Mouse (Mus musculus) CH12.LX (cell line): ENCODE data around the gene Bmpr2. TPM values are rescaled to one million over a fixed set of nuclear protein-coding genes. Genes with fewer than 3 reads are reported as not detected.

Experiments
- DNase-seq: peaks from one replicate; pipeline ENCODE4 v3.0.0-alpha.2; 2013; ENCODE audit errors: extremely low read depth
- H3K27ac ChIP-seq: 2 replicates; pipeline ENCODE4 v1.5.1; 2012; ENCODE audit warnings: low read depth, mild to moderate bottlenecking, control low read depth, moderate library complexity; ENCODE audit not compliant: insufficient read depth
- H3K27me3 ChIP-seq: replicated peaks from 2 replicates; pipeline ENCODE3; 2012; ENCODE audit warnings: inconsistent platforms
- H3K36me3 ChIP-seq, 2 experiments: replicated peaks in 1 of 2; 2 replicates each; pipeline versions ENCODE3 to v1.6.1; 2012; ENCODE audit warnings: inconsistent platforms in 1 of 2, low read length in 1 of 2, mild to moderate bottlenecking in 1 of 2, mixed read lengths in 1 of 2, moderate library complexity in 1 of 2; ENCODE audit not compliant: control insufficient read depth in 1 of 2, insufficient read depth in 1 of 2
- H3K4me1 ChIP-seq, 2 experiments: 2 replicates each; pipeline ENCODE4 v1.6.1; 2012; ENCODE audit warnings: inconsistent platforms in 1 of 2, moderate library complexity in 1 of 2; ENCODE audit not compliant: insufficient read depth in 2 of 2, control insufficient read depth in 1 of 2
- H3K4me2 ChIP-seq: 2 replicates; pipeline ENCODE4 v1.6.1; 2012; ENCODE audit warnings: low read depth, mild to moderate bottlenecking, control low read depth; ENCODE audit not compliant: poor library complexity, insufficient read depth, severe bottlenecking
- H3K4me3 ChIP-seq, 3 experiments: fragments of 150-350 bp in 1 of 3; sonication (generic) in 1 of 3; replicated peaks in 1 of 3; 2 replicates each; pipeline versions ENCODE3 to v1.5.1; 2011 to 2012; ENCODE audit warnings: low read depth in 2 of 3, low read length in 2 of 3, mild to moderate bottlenecking in 2 of 3, moderate library complexity in 2 of 3, control low read depth in 1 of 3, improper control_type of control experiment in 1 of 3, inconsistent platforms in 1 of 3, mixed read lengths in 1 of 3; ENCODE audit not compliant: poor library complexity in 1 of 3
- H3K79me2 ChIP-seq: replicated peaks from 2 replicates; pipeline ENCODE4 v1.6.1; 2012; ENCODE audit warnings: mild to moderate bottlenecking, moderate library complexity; ENCODE audit not compliant: control insufficient read depth, poor library complexity, insufficient read depth, severe bottlenecking; ENCODE audit errors: extremely low read depth
- H3K9ac ChIP-seq: 2 replicates; pipeline ENCODE4 v1.6.1; 2012; ENCODE audit warnings: low read depth, mild to moderate bottlenecking, control low read depth, moderate library complexity; ENCODE audit not compliant: insufficient read depth
- H3K9me3 ChIP-seq: replicated peaks from 2 replicates; pipeline ENCODE3; 2012; ENCODE audit warnings: low read length, inconsistent platforms, mixed read lengths
- CTCF ChIP-seq, 2 experiments: IDR thresholded peaks in 1 of 2; conservative IDR thresholded peaks in 1 of 2; 2 replicates each; pipeline ENCODE4 v1.5.1; 2011 to 2012; ENCODE audit warnings: low read depth in 2 of 2, low read length in 2 of 2, improper control_type of control experiment in 1 of 2, inconsistent platforms in 1 of 2, mild to moderate bottlenecking in 1 of 2, moderate library complexity in 1 of 2
- ETS1 ChIP-seq: conservative IDR thresholded peaks from 2 replicates; pipeline ENCODE4 v1.6.1; 2012; ENCODE audit warnings: low read depth, mild to moderate bottlenecking, inconsistent platforms, low read length, improper control_type of control experiment, moderate library complexity
- GABPA ChIP-seq: IDR thresholded peaks from 2 replicates; pipeline ENCODE4 v1.6.1; 2012; ENCODE audit warnings: low read depth, low read length, improper control_type of control experiment, inconsistent platforms; ENCODE audit not compliant: insufficient replicate concordance
- MYC ChIP-seq: IDR thresholded peaks from 2 replicates; pipeline ENCODE4 v1.6.1; 2011; ENCODE audit warnings: low read depth, mild to moderate bottlenecking, improper control_type of control experiment, low read length
- NELFE ChIP-seq: IDR thresholded peaks from 2 replicates; pipeline ENCODE4 v1.6.1; 2011; ENCODE audit warnings: low read depth, low read length, improper control_type of control experiment
- NRF1 ChIP-seq: IDR thresholded peaks from 2 replicates; pipeline ENCODE4 v1.6.1; 2014; ENCODE audit warnings: low read depth, mild to moderate bottlenecking, inconsistent platforms, low read length, improper control_type of control experiment, moderate library complexity
- RAD21 ChIP-seq: IDR thresholded peaks from 2 replicates; pipeline ENCODE4 v1.6.1; 2011; ENCODE audit warnings: low read depth, mild to moderate bottlenecking, low read length, improper control_type of control experiment, moderate library complexity
- TBP ChIP-seq: conservative IDR thresholded peaks from 2 replicates; pipeline ENCODE4 v1.6.1; 2011; ENCODE audit warnings: low read depth, low read length, improper control_type of control experiment
- USF1 ChIP-seq: IDR thresholded peaks from 2 replicates; pipeline ENCODE4 v1.6.1; 2014; ENCODE audit warnings: low read depth, mild to moderate bottlenecking, inconsistent platforms, low read length, improper control_type of control experiment
- ZC3H11A ChIP-seq: IDR thresholded peaks from 2 replicates; pipeline ENCODE4 v1.6.1; 2012; ENCODE audit warnings: low read depth, mild to moderate bottlenecking, inconsistent platforms, low read length, improper control_type of control experiment
- ZNF384 ChIP-seq: IDR thresholded peaks from 2 replicates; pipeline ENCODE4 v1.6.1; 2012; ENCODE audit warnings: low read depth, low read length, improper control_type of control experiment, inconsistent platforms
- dilution Hi-C: fragments of 300-500 bp; cut with MboI; formaldehyde crosslinking; loops from 2 replicates; pipeline ENCODE4 v1.14.3; 2020; ENCODE audit warnings: low sequenced_read_pairs; ENCODE audit not compliant: extremely low pct_unique_long_range_greater_than_20kb, extremely low pct_ligation_motif_present
- in situ Hi-C: fragments of 300-500 bp; cut with MboI; formaldehyde crosslinking; loops from 3 replicates; pipeline ENCODE4 v1.14.3; 2019; ENCODE audit warnings: low sequenced_read_pairs, low pct_ligation_motif_present, low pct_unique_long_range_greater_than_20kb, mixed read lengths
- polyA plus RNA-seq: library from polyadenylated mRNA; unstranded; fragments of >175 nt; gene quantifications from 2 replicates; pipeline ENCODE4 v1.2.1, GENCODE M21; 2012; ENCODE audit warnings: low read depth; ENCODE audit not compliant: insufficient read length
- total RNA-seq, 2 experiments: library from RNA; depleted of rRNA; stranded (reverse); fragments of 300-350 nt in 1 of 2; fragments of >200 nt in 1 of 2; gene quantifications; 2 replicates each; pipeline ENCODE4 v1.2.3; 2012 to 2014

The Bmpr2 gene
- total and polyA plus RNA-seq, 3 experiments: 3.6 to 5.0 (median 4.7) TPM

DNA sequence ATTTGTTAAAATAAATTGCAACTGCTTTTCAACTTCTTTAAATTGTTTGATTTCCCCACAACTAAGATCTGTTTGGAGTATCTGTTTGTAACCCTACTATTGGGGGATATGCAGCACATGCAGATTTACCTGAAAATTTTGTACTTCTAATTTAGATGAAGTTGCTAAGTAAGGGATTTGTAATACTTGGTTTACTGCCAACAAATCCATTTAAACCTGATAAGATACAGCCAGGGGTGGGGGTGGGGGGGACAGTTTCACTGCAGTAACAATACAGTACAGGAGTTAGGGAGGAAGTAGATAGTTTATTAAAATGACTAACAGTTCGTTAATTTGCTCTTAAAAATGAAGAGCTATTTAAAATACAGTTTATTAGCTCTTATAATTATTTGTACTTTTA, 98.9 kb downstream of the Bmpr2 start:
- no peak overlapping the region for H3K4me3 ChIP-seq
- TF ChIP-seq ZNF384: no peak
- TF ChIP-seq, all 38 proteins: peak for 0
- no peaks in the 10 kb centered on the region for H3K4me1 ChIP-seq

DNA sequence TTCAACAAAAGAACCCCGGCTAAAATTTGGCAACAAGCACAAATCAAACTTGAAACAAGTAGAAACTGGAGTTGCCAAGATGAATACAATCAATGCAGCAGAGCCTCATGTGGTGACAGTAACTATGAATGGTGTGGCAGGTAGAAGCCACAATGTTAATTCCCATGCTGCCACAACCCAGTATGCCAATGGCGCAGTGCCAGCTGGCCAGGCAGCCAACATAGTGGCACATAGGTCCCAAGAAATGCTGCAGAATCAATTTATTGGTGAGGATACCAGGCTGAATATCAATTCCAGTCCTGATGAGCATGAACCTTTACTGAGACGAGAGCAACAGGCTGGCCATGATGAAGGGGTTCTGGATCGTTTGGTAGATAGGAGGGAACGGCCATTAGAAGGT, 104.8 kb downstream of the Bmpr2 start:
- H3K4me1 ChIP-seq: no peaks in the 10 kb centered on the region
- no peak for DNase-seq
- H3K27ac ChIP-seq: no peak overlapping the region
- in situ Hi-C loops (no loop called here), dilution Hi-C loops (no loop called here)
- H3K27me3 ChIP-seq: no peaks in the 10 kb centered on the region
- no peak overlapping the region for H3K9ac ChIP-seq
- no peaks in the 10 kb centered on the region; the same call in 1 of the 2 replicates for H3K79me2 ChIP-seq
- H3K4me3 ChIP-seq: no peak overlapping the region
- peaks cover 9 to 36% of the 10 kb centered on the region in 2 experiments for H3K36me3 ChIP-seq
- no peak for TF ChIP-seq GABPA
- TF ChIP-seq ETS1: no peak
- TF ChIP-seq TBP: no peak
- no peak for TF ChIP-seq RAD21
- TF ChIP-seq MYC: no peak
- no peak for TF ChIP-seq ZC3H11A
- TF ChIP-seq NRF1: no peak
- no peak for TF ChIP-seq USF1
- H3K4me2 ChIP-seq: no peak overlapping the region
- no peaks in the 10 kb centered on the region for H3K9me3 ChIP-seq

More for the DNA sequence above, 98.9 kb downstream of the Bmpr2 start:
- H3K27ac ChIP-seq: no peak overlapping the region
- dilution Hi-C loops: no loop called here
- no peak overlapping the region for H3K9ac ChIP-seq
- in situ Hi-C loops: no loop called here
- DNase-seq: no peak
- no peaks in the 10 kb centered on the region for H3K27me3 ChIP-seq
- H3K9me3 ChIP-seq: peaks cover 2% of the 10 kb centered on the region
- no peak overlapping the region for H3K4me2 ChIP-seq
- H3K36me3 ChIP-seq: peaks cover 9 to 30% of the 10 kb centered on the region in 2 experiments
- H3K79me2 ChIP-seq: no peaks in the 10 kb centered on the region

DNA sequence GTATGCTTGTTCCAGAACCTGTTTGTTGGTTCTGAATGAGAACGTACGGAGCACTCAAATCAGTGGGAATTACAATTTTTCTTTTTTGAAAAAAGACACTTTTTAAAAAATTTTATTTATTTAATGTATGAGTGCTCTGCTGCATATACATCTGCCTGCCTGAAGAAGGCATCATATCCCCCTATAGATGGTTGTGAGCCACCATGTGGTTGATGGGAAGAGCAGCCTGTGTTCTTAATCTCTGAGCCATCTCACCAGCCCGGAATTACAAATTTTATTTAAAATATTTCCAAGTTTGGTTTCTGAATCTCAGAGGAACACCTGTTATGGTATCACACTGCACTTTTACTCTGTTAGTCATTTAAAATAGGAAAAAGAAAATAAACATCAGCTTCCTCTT, 110.8 kb downstream of the Bmpr2 start:
- H3K9ac ChIP-seq: no peak overlapping the region
- in situ Hi-C loops (no loop called here), dilution Hi-C loops (no loop called here)
- peaks cover 0 to 11% of the 10 kb centered on the region in 2 experiments for H3K36me3 ChIP-seq
- H3K4me1 ChIP-seq: no peaks in the 10 kb centered on the region
- no peaks in the 10 kb centered on the region; the same call in 1 of the 2 replicates for H3K79me2 ChIP-seq
- no peak overlapping the region for H3K27ac ChIP-seq
- H3K9me3 ChIP-seq: no peaks in the 10 kb centered on the region
- no peak overlapping the region for H3K4me3 ChIP-seq
- peak in 1 of 2 experiments; percentile 36; a peak in 2 of 4 replicates for TF ChIP-seq CTCF (conservative IDR thresholded peaks at IDR 0.05 in 1 of 2, IDR thresholded peaks at IDR 0.05 in 1 of 2; ENCODE audit: low read depth in 2 of 2, low read length in 2 of 2)
- no peak for TF ChIP-seq NELFE
- TF ChIP-seq, all 38 proteins: peak for 1
- Histone ChIP-seq H3K4me2 (no peak overlapping the region), H3K27me3 (no peaks in the 10 kb centered on the region)
- no peak for DNase-seq
